Mouse (Mus musculus) forebrain, embryonic 16.5 days (tissue): ENCODE measurements around the gene Tiam2. TPM values are rescaled to one million over a fixed set of nuclear protein-coding genes. Genes with fewer than 3 reads are reported as not detected.
"Not testable (repeated sequence)": the region's sequence is repeated elsewhere in the genome, so short reads cannot be mapped to it uniquely, and the experiment has no call there.

Experiments used
- ATAC-seq: fragments of 200-750 bp; cut with Nextera tagmentation; 2 replicates; pipeline ENCODE4 v1.8.0; 2017; ENCODE audit warnings: mild to moderate bottlenecking, moderate library complexity
- H3K27ac ChIP-seq: fragments of 300-500 bp; sonication (generic); 2 replicates; pipeline ENCODE4 v1.5.1; 2014; ENCODE audit warnings: low read length, control low read depth
- H3K27me3 ChIP-seq: fragments of 300-500 bp; sonication (generic); replicated peaks from 2 replicates; pipeline ENCODE4 v1.6.1; 2014; ENCODE audit warnings: low read length; ENCODE audit not compliant: control insufficient read depth, insufficient read depth
- H3K36me3 ChIP-seq: fragments of 300-500 bp; sonication (generic); 2 replicates; pipeline ENCODE4 v1.6.1; 2014; ENCODE audit not compliant: control insufficient read depth, insufficient read depth
- H3K4me1 ChIP-seq: fragments of 300-500 bp; sonication (generic); replicated peaks from 2 replicates; pipeline ENCODE4 v1.6.1; 2014; ENCODE audit warnings: low read length; ENCODE audit not compliant: control insufficient read depth, insufficient read depth
- H3K4me2 ChIP-seq: fragments of 300-500 bp; sonication (generic); 2 replicates; pipeline ENCODE4 v1.6.1; 2014; ENCODE audit warnings: mild to moderate bottlenecking, low read length, control low read depth
- H3K4me3 ChIP-seq: fragments of 300-500 bp; sonication (generic); replicated peaks from 2 replicates; pipeline ENCODE4 v1.5.1; 2014; ENCODE audit warnings: mild to moderate bottlenecking, low read length, control low read depth
- H3K9ac ChIP-seq: fragments of 300-500 bp; sonication (generic); replicated peaks from 2 replicates; pipeline ENCODE4 v1.6.1; 2014; ENCODE audit warnings: low read depth, low read length, control low read depth
- H3K9me3 ChIP-seq: fragments of 300-500 bp; sonication (generic); 2 replicates; pipeline ENCODE4 v1.6.1; 2016; ENCODE audit warnings: low read length; ENCODE audit not compliant: control insufficient read depth
- WGBS: fragments of 180-500 bp; shearing (Covaris S2); extraction: QIAGEN DNeasy Blood & Tissue Kit; methylation state at CpG from one replicate; pipeline ENCODE4 v1.1.7; 2014; 5-methylcytosine and 5-hydroxymethylcytosine counted together
- polyA plus RNA-seq: library from polyadenylated mRNA; unstranded; fragments of >200 nt; fragmentation: Nextera tagmentation; extraction: Ambion mirVana; gene quantifications from 2 replicates; pipeline ENCODE4 v1.2.1, GENCODE M21; 2015

Tiam2 gene
- polyA plus RNA-seq, 1 experiment from 2014 or later, result 137 TPM

GRCm38 (mm10) chr17:3351668-3352067 lies 25.3 kb downstream of the Tiam2 start:
- Histone ChIP-seq H3K4me1 (peaks cover 27% of the 10 kb centered on the region), H3K9ac (no peak overlapping the region), H3K36me3 (no peaks in the 10 kb centered on the region), H3K27me3 (no peaks in the 10 kb centered on the region), H3K9me3 (no peaks in the 10 kb centered on the region), H3K4me2 (no peak overlapping the region), H3K27ac (no peak overlapping the region), H3K4me3 (no peak overlapping the region)
- WGBS, result 60% methylated on average over 4 of the region's 4 CpGs
- no peak for ATAC-seq

GRCm38 (mm10) chr17:3353141-3353540 lies 26.8 kb downstream of the Tiam2 start:
- H3K36me3 ChIP-seq, H3K4me3 ChIP-seq, H3K27ac ChIP-seq, H3K9ac ChIP-seq, H3K9me3 ChIP-seq, H3K4me2 ChIP-seq, H3K27me3 ChIP-seq, ATAC-seq: not testable (repeated sequence)
- H3K4me1 ChIP-seq, result peaks cover 20% of the 10 kb centered on the region
- 95% methylated on average over 9 of the region's 10 CpGs for WGBS

- Histone ChIP-seq H3K9ac (no peak overlapping the region), H3K4me3 (no peak overlapping the region), H3K9me3 (no peaks in the 10 kb centered on the region), H3K27ac (no peak overlapping the region), H3K36me3 (no peaks in the 10 kb centered on the region), H3K27me3 (no peaks in the 10 kb centered on the region), H3K4me1 (peaks cover 16% of the 10 kb centered on the region), H3K4me2 (no peak overlapping the region)
- 65% methylated on average over 3 of the region's 3 CpGs for WGBS
- no peak for ATAC-seq
Measured at GRCm38 (mm10) chr17:3354856-3355255, 28.5 kb downstream of the Tiam2 start.

- Histone ChIP-seq H3K4me1 (peaks cover 12% of the 10 kb centered on the region), H3K36me3 (no peaks in the 10 kb centered on the region), H3K27ac (no peak overlapping the region), H3K9me3 (no peaks in the 10 kb centered on the region), H3K27me3 (no peaks in the 10 kb centered on the region), H3K9ac (no peak overlapping the region), H3K4me2 (no peak overlapping the region), H3K4me3 (no peak overlapping the region)
- ATAC-seq, result no peak
- 82% methylated on average over 8 of the region's 8 CpGs for WGBS
Measured at GRCm38 (mm10) chr17:3356633-3357365, 30.4 kb downstream of the Tiam2 start.

- no peaks in the 10 kb centered on the region for H3K9me3 ChIP-seq
- no peaks in the 10 kb centered on the region for H3K27me3 ChIP-seq
- H3K27ac ChIP-seq, result no peak overlapping the region
- H3K36me3 ChIP-seq, result no peaks in the 10 kb centered on the region
- H3K4me2 ChIP-seq, result no peak overlapping the region
- no peak overlapping the region for H3K4me3 ChIP-seq
- no peak overlapping the region for H3K9ac ChIP-seq
- H3K4me1 ChIP-seq, result peaks cover 29% of the 10 kb centered on the region
- no peak for ATAC-seq
- WGBS, result 31% methylated on average over 1 of the region's 1 CpGs
Measured at GRCm38 (mm10) chr17:3360236-3360635, 33.9 kb downstream of the Tiam2 start.

- H3K4me3 ChIP-seq, result no peak overlapping the region
- no peak overlapping the region for H3K4me2 ChIP-seq
- no peak for ATAC-seq
- WGBS, result 75% methylated on average over 2 of the region's 2 CpGs
- H3K9ac ChIP-seq, result no peak overlapping the region
- no peaks in the 10 kb centered on the region for H3K27me3 ChIP-seq
- H3K36me3 ChIP-seq, result no peaks in the 10 kb centered on the region
- no peaks in the 10 kb centered on the region for H3K9me3 ChIP-seq
- H3K4me1 ChIP-seq, result peaks cover 37% of the 10 kb centered on the region
- H3K27ac ChIP-seq, result peak overlapping the region; percentile 73
Measured at GRCm38 (mm10) chr17:3361751-3362150, 35.4 kb downstream of the Tiam2 start.

GRCm38 (mm10) chr17:3363216-3363615 lies 36.8 kb downstream of the Tiam2 start:
- H3K4me1 ChIP-seq, result peaks cover 36% of the 10 kb centered on the region
- no peak overlapping the region for H3K9ac ChIP-seq
- peak; percentile 79 for ATAC-seq

GRCm38 (mm10) chr17:3366741-3367140 lies 40.4 kb downstream of the Tiam2 start:
- 48% methylated on average over 3 of the region's 3 CpGs for WGBS
- H3K27ac ChIP-seq, result no peak overlapping the region

More at GRCm38 (mm10) chr17:3363216-3363615, 36.8 kb downstream of the Tiam2 start:
- H3K4me3 ChIP-seq, result no peak overlapping the region
- WGBS, result 29% methylated on average over 2 of the region's 2 CpGs
- peak overlapping the region; percentile 72 for H3K27ac ChIP-seq
- H3K9me3 ChIP-seq, result no peaks in the 10 kb centered on the region
- no peak overlapping the region for H3K4me2 ChIP-seq
- H3K27me3 ChIP-seq, result no peaks in the 10 kb centered on the region
- H3K36me3 ChIP-seq, result no peaks in the 10 kb centered on the region

GRCm38 (mm10) chr17:3368386-3368785 lies 42.0 kb downstream of the Tiam2 start:
- H3K27ac ChIP-seq, result no peak overlapping the region
- H3K9me3 ChIP-seq, result no peaks in the 10 kb centered on the region
- no peak overlapping the region for H3K4me3 ChIP-seq
- 63% methylated on average over 1 of the region's 1 CpGs for WGBS
- H3K4me2 ChIP-seq, result no peak overlapping the region
- H3K27me3 ChIP-seq, result no peaks in the 10 kb centered on the region
- H3K4me1 ChIP-seq, result peaks cover 31% of the 10 kb centered on the region
- no peak for ATAC-seq
- no peaks in the 10 kb centered on the region for H3K36me3 ChIP-seq
- no peak overlapping the region for H3K9ac ChIP-seq

More at GRCm38 (mm10) chr17:3366741-3367140, 40.4 kb downstream of the Tiam2 start:
- Histone ChIP-seq H3K4me2 (no peak overlapping the region), H3K4me3 (no peak overlapping the region), H3K4me1 (peaks cover 45% of the 10 kb centered on the region), H3K27me3 (no peaks in the 10 kb centered on the region), H3K9me3 (no peaks in the 10 kb centered on the region), H3K9ac (no peak overlapping the region), H3K36me3 (no peaks in the 10 kb centered on the region)
- no peak for ATAC-seq
